Mouse (Mus musculus): ENCODE data around the gene Slc18b1.
"Not testable (repeated sequence)": the region's sequence is repeated elsewhere in the genome, so short reads cannot be mapped to it uniquely, and the experiment has no call there.

The Slc18b1 gene

GRCm38 (mm10) chr10:23796551-23797503 lies at the start of gene Slc18b1:
Slc18b1 (plus strand) TSS chr10:23796986.
- no peak for DNase-seq (ENCODE audit: low read depth)

DNA sequence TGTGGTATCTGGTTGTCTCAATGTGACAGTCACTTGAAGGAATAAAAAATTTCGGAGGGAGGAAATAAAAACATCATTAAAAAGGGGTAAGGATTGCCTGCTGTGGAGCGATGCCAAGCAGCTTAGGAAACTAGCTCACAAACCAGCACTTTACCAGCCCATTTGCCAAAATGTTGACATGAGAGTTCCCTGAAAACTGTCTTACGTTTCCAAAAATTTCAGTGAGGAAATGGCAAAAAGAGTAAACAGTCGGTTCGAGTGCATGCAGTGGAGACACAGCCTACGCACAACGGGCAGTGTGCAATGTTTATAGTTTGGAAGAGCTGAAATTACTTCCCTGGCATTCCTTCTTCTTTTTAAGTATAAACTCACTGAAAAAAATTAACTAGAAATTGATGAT lies 42.6 kb upstream of the Slc18b1 start:
- no peak for DNase-seq (ENCODE audit: low read depth)

DNA sequence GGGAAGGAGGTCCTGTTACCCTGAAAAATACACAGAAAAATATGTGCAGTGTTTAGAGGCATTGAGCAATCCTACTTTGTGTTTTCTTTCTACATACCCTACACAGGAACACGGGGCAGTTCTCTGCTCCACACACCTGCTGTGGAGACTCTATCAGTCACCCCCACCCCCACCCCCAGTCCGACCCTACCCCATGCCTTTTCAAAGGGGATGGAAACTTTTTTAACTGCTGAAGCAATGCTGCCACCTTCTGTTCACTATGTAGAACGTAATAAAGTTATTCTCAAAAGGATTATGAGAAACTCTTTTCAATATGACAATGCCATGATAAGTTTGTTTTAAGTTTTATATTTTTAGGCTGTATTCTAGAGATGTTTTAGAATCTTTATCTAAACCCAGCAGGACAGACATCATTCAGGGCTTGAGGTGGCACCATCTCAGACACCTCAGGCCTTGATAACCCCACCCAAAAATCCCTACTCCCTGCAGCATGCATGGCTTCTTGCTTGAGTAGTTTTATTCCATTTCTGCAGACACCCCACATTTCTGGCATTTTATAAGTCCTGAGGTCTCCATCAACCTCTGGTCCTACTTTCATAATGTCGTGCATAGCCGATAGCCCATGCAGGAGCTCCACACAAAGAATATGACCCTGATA lies 19.4 kb upstream of the Slc18b1 start:
- no peak for DNase-seq (ENCODE audit: low read depth)

- no peak for DNase-seq (ENCODE audit: low read depth)
Measured at GRCm38 (mm10) chr10:23780539-23781275, 16.1 kb upstream of the Slc18b1 start.

GRCm38 (mm10) chr10:23781760-23782735 lies 14.7 kb upstream of the Slc18b1 start:
- DNase-seq (ENCODE audit: low read depth): no peak

- no peak for DNase-seq (ENCODE audit: low read depth)
Measured at GRCm38 (mm10) chr10:23782855-23783492, 13.8 kb upstream of the Slc18b1 start.

DNA sequence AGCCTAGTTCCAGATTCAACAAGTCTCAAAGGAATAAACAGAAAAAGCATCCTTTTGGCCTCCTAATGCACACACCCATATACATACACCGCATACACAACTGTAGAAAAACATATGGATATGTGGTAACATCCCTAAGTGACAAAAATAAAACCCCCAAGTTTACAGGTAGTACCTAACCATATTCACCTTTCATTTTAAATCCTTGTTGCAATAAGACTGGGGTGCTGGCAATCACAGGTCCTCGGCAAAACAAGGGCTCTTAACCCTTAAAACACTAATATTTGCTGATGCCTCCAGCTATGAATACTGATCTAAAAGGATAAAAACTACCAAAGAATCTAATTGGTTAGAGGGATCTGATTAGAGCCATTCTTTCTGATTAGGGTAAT lies 13.3 kb upstream of the Slc18b1 start:
- no peak for DNase-seq (ENCODE audit: low read depth)

DNA sequence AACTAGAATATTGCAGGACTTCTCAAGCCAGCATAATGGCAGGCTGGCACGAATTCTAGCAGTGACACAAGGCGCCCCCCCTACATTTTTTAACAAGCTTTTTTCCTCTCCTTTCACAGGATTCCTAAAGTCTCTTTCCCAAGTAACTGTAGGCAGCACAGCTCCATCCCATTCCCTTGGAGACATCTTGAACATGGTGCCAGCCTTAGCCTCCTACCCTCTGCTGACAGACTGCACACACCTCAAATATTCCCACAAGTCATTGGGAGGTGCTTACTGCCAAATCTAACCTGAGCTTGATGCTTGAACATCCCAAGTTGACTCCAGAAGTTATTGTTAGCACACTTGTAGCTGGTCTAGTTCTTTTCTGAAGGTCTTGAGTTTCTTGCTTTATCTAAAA lies 12.7 kb upstream of the Slc18b1 start:
- no peak for DNase-seq (ENCODE audit: low read depth)

DNA sequence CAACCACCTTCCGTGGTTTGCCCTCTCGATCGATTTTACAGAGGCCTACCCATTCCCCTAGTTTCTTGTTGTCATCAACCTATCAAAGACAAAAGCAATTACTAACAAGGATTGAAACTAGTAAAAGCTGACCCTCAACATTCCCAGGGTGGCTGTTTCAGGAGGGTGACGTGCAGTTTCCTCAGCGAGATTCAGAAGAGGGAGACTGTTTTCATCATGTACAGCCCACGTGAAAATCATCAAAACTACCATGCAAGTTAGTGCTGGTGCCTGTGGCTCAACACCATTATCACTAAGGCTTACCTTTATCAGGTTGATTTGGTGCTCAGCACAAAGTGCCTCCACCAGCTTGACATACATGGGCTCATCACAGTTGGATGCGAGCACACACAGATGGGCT lies 11.2 kb upstream of the Slc18b1 start:
- not testable (repeated sequence) for DNase-seq (ENCODE audit: low read depth)

- no peak for DNase-seq (ENCODE audit: low read depth)
Measured at GRCm38 (mm10) chr10:23786040-23786439, 10.7 kb upstream of the Slc18b1 start.

- DNase-seq (ENCODE audit: low read depth): not testable (repeated sequence)
Measured at GRCm38 (mm10) chr10:23786631-23787038, 10.2 kb upstream of the Slc18b1 start.

- DNase-seq (ENCODE audit: low read depth): peak; percentile 96
Measured at GRCm38 (mm10) chr10:23787062-23787821, 9.5 kb upstream of the Slc18b1 start, which contains the start of gene Rps12. Rps12 (minus strand) TSS chr10:23787275.

GRCm38 (mm10) chr10:23788056-23788600 lies 8.7 kb upstream of the Slc18b1 start:
- DNase-seq (ENCODE audit: low read depth): no peak

DNA sequence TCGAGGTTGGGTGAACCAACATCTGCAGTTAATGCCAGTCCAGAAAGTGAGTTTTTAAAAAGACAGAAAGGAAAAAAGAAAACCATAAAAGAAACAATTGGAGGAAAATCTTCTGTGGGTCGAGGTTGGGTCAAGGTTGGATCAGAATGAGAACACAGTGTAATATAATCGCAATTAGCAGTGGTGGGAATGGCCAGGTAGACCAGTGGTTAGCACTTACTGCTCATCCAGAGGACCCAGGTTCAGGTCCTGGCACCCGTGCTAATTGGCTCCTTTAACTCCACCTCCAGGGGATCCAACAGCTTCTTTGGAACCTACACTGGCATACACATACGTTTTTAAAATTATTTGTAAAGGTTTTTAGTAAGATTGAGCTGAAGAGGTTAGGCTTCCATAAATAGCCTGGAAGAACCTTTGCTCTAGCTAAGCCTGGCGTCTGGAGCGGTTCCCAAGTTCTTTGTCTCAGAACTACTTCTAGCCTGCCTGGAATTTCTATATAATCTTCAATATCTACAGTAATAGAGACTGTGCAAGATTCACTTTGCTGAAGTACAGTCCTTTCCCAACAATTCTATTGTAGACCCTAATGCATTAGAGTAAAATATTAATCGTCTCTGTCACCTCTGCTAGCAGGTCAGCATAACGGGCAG lies 790 bp upstream of the Slc18b1 start:
- no peak for DNase-seq (ENCODE audit: low read depth)

DNA sequence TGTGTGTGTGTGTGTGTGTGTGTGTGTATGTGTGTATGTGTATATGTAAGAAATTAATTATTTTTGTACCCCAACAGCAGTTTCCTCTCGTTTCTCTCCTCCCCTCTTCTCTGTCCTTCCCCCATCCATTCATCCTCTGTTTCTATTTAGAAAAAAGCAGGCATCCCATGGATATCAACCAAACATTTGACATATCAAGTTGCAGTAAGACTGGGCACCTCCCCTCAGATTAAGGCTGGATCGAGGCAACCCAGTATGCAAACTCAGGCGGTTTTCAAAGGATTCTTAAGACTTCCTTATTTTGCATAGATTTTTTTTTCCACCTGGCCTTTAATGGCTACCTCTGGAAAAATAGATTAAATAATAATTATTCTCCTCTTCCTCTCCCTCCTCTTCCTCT lies 820 bp downstream of the Slc18b1 start:
- DNase-seq (ENCODE audit: low read depth): no peak

DNA sequence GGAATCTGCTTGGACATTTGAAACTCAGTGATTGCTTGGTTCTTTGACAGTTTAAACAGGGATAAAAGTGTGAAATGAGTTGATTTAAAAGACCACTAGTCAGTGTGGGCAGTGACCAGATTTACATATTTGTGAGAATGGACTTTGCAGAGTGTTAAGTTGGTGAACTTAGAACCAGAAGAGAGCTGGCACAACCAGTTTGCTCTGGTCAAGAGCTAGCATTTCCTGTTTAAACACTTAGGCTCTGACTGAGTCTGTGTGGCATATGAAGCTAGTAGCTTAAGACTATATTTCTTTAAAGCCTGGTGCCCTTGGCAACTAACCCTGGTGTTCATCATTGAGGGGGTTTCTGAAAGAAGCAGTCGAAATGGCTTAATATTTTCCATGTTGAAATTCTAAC lies 1.4 kb downstream of the Slc18b1 start:
- DNase-seq (ENCODE audit: low read depth): no peak

- DNase-seq (ENCODE audit: low read depth): no peak
Measured at GRCm38 (mm10) chr10:23799933-23800332, 3.1 kb downstream of the Slc18b1 start.

- DNase-seq (ENCODE audit: low read depth): no peak
Measured at GRCm38 (mm10) chr10:23802911-23803310, 6.1 kb downstream of the Slc18b1 start.

DNA sequence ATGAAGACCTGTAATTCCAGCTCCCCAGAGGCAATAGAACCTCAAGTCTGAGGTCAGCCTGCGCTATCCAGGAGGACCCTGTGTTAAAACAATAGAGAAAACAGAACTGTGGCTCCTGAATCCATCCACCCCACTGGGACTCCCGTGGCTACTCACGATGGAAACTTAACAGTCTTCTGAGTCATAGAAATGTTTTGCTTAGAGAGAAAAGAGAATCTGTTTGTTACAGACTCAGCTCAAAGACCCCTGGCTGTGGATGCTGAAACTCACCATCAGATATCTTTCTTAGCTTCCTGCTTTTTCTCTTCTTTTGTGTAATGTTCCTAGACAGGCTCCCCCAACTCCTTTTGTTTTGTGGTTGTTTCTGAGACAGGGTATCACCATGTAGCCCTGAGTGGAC lies 7.9 kb downstream of the Slc18b1 start:
- DNase-seq (ENCODE audit: low read depth): no peak

All from c-Kit-positive CD71-negative TER-119-negative erythroid progenitor cells, embryonic 14.5 days (primary cell).